Mouse (Mus musculus): ENCODE measurements at regions not wholly inside any gene's neighbourhood (a gene's known extent, or its start where the extent isn't known, plus 50 kb on each side); places are given as distances from the start of the nearest gene placed in this dataset.

DNA sequence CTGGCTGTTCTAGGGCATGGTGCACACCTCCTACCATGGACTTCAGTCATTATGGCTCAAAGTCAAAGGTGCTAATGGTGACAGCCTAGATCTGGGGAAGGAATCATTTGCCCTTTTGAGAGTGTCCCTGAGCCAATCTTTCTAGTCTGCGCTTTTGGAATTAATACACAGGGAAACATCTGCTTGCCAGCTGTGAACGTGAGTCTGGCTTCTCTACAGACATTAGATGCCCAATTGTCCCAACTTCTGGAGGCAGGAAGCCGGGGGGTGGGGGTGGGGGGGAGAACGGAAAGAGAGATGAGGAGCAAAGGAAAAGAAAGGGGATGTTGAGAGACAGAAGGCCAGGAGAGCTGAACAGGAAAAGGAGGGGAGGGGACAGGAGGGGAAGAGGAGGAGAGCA, 377.9 kb upstream of the Spred2 start:
- no peak for TF ChIP-seq CTCF (IDR thresholded peaks at IDR 0.05; ENCODE audit: borderline replicate concordance, extremely low read depth, insufficient read depth, insufficient read length)
- TF ChIP-seq POLR2A (IDR thresholded peaks at IDR 0.05; ENCODE audit: borderline replicate concordance, extremely low read depth, insufficient read depth, insufficient read length, poor library complexity, severe bottlenecking), result no peak

All from brain, embryonic 14.5 days (tissue).